In the genomic region with DNA sequence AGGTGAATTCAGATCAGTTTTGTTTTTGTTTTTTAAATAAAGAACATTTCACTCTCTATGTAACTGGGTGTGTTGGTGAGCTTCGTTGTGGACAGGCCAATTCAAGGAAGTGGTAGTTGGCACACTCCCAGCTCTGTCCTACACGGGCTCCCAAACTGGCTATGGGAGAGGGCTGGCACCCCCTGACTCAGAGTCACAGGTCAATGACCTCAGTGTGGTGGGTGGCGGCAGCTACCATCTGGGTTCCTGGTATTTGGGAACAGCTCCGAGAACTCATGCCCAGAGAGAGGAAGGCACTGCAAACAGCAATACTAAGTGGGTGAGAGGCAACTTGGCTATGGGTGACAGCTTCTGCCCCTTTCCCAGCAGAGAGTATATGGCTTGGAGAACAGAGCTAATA, we compare ENCODE assay signal across 9 mouse cellular contexts. TPM values are rescaled to one million over a fixed set of nuclear protein-coding genes. Genes with fewer than 3 reads are reported as not detected.
DNase-seq lines count a peak whose midpoint lies in the region; ATAC-seq lines count a peak whose summit lies in the region.
"Had no signal": no experiment of that assay in that cellular context is flagged by ENCODE, and none has a peak within 500 bp of the region (broad histone marks: within the 10 kb centered on the region; RNA-seq: fewer than 3 reads in every experiment).

No protein-coding gene starts in this region.

- H3K27ac ChIP-seq in heart, embryonic 11.5 days (ENCODE audit: low read depth, low read length) = no peak overlapping the region

- H3K27me3 ChIP-seq in heart, embryonic 11.5 days (ENCODE audit: control insufficient read depth, insufficient read depth, low read length) = no peaks in the 10 kb centered on the region

- no peak for ATAC-seq in heart, embryonic 11.5 days (replicated peaks; ENCODE audit: insufficient number of reproducible peaks, low FRiP score, low TSS enrichment)
- ATAC-seq: forebrain, embryonic 14.5 days had no signal

- H3K9me3 ChIP-seq in heart, embryonic 11.5 days (replicated peaks; ENCODE audit: control insufficient read depth, low read length) = no peaks in the 10 kb centered on the region

- H3K4me2 ChIP-seq in heart, embryonic 11.5 days = no peak overlapping the region

- H3K36me3 ChIP-seq in heart, embryonic 11.5 days (ENCODE audit: control insufficient read depth, insufficient read depth, low read length) = no peaks in the 10 kb centered on the region

- WGBS in heart, embryonic 11.5 days (ENCODE audit: insufficient replicate concordance) = 80% methylated on average over 4 of the region's 4 CpGs

- no peak overlapping the region for H3K9ac ChIP-seq in heart, embryonic 11.5 days (ENCODE audit: low read depth, low read length)

- intact Hi-C loops in heart, postnatal 25 days (cut with DNase I) = no loop called here

- DNase-seq in heart, adult 18-20 months = peak; percentile 35 to 74
- DNase-seq in thymus, postnatal 14 days = peak; percentile 9
- DNase-seq in thymus, postnatal 4 days = no peak
- peak; percentile 26 for DNase-seq in heart, postnatal 25 days (ENCODE audit: low spot score)
- peak; percentile 82 to 83 for DNase-seq in monocyte, adult 2 months (ENCODE audit: low read depth in 1 of 2, low spot score in 2 of 2)
- DNase-seq in cerebellum, postnatal 4 days (ENCODE audit: low spot score in 2 of 2) = no peak
- no peak for DNase-seq in thymus, postnatal 25 days

- H3K4me3 ChIP-seq in heart, embryonic 11.5 days (ENCODE audit: low read depth, low read length) = no peak overlapping the region

- peaks cover 11% of the 10 kb centered on the region for H3K4me1 ChIP-seq in heart, embryonic 11.5 days (ENCODE audit: control insufficient read depth, insufficient read depth, low read length)

RNA-seq across cellular contexts. Expression of gene Abcg1, which starts 19.1 kb away (rescaled TPM):
- total RNA-seq in heart, adult 18-20 months (2021) = 1 to 10 TPM; 7.9 to 8.9 TPM
- 4.6 and 6.4 TPM in 2 replicates for polyA plus RNA-seq in heart, embryonic 11.5 days (2014; fragmentation: Nextera tagmentation; extraction: Ambion mirVana)
- 1 to 10 TPM; 3.8 to 6.0 TPM for total RNA-seq in heart, postnatal 25 days (2021)

Comparison
In these comparisons a context has a peak if more than half of its experiments do, and no peak if none do; other contexts are left out.
1. DNase-seq: peak in heart, adult 18-20 months (2 of 2), thymus, postnatal 14 days (single experiment), heart, postnatal 25 days (single experiment) and monocyte, adult 2 months (2 of 2); none in thymus, postnatal 4 days (single experiment), cerebellum, postnatal 4 days (0 of 2) and thymus, postnatal 25 days (single experiment).